In genomic region chr4:53117610-53118009, GRCm38 (mm10) we compare ENCODE assay signal across 9 mouse cellular contexts. TPM values are rescaled to one million over a fixed set of nuclear protein-coding genes. Genes with fewer than 3 reads are reported as not detected.
DNase-seq lines count a peak whose midpoint lies in the region; ATAC-seq and TF ChIP-seq lines count a peak whose summit lies in the region.
"Had no signal": no experiment of that assay in that cellular context is flagged by ENCODE, and none has a peak within 500 bp of the region (broad histone marks: within the 10 kb centered on the region; RNA-seq: fewer than 3 reads in every experiment).

No protein-coding gene starts in this region.

- no peak overlapping the region for H3K4me2 ChIP-seq in hindbrain, postnatal 0 days (ENCODE audit: low read depth, low read length)
- no peak overlapping the region for H3K4me2 ChIP-seq in hindbrain, embryonic 13.5 days
- H3K4me2 ChIP-seq in stomach, postnatal 0 days (replicated peaks; ENCODE audit: low read depth), result no peak overlapping the region

- no peak for TF ChIP-seq POLR2A in cortical plate, adult 2 months (IDR thresholded peaks at IDR 0.05; ENCODE audit: extremely low read depth, insufficient read depth, low read length)

- no peak for DNase-seq in hindbrain, postnatal 0 days (ENCODE audit: low spot score)
- peak; percentile 14 for DNase-seq in thymus, postnatal 4 days
- DNase-seq in thymus, postnatal 10 days (ENCODE audit: low spot score in 2 of 2), result no peak
- no peak for DNase-seq in stomach, postnatal 0 days (ENCODE audit: low spot score)
- no peak for DNase-seq in gastrocnemius, adult 18-20 months (ENCODE audit: low spot score)
- DNase-seq in thymus, postnatal 14 days, result no peak
- DNase-seq: thymus, postnatal 36 days had no signal

- ATAC-seq in hindbrain, postnatal 0 days, result no peak
- no peak for ATAC-seq in hindbrain, embryonic 13.5 days (ENCODE audit: low FRiP score)
- ATAC-seq in stomach, postnatal 0 days (ENCODE audit: low FRiP score, low TSS enrichment), result peak; percentile 38; the same call in 1 of the 2 replicates

- no peaks in the 10 kb centered on the region for H3K27me3 ChIP-seq in hindbrain, postnatal 0 days (ENCODE audit: insufficient read depth, low read length)
- no peaks in the 10 kb centered on the region for H3K27me3 ChIP-seq in hindbrain, embryonic 13.5 days
- H3K27me3 ChIP-seq in stomach, postnatal 0 days (ENCODE audit: control insufficient read depth, insufficient read depth, low read length), result no peaks in the 10 kb centered on the region

- no peaks in the 10 kb centered on the region for H3K36me3 ChIP-seq in hindbrain, postnatal 0 days (ENCODE audit: insufficient read depth, low read length)
- peaks cover 7% of the 10 kb centered on the region; the same call in 1 of the 2 replicates for H3K36me3 ChIP-seq in hindbrain, embryonic 13.5 days
- no peaks in the 10 kb centered on the region for H3K36me3 ChIP-seq in stomach, postnatal 0 days (ENCODE audit: control insufficient read depth, insufficient read depth, low read length)

- H3K27ac ChIP-seq in hindbrain, postnatal 0 days, result no peak overlapping the region
- H3K27ac ChIP-seq in hindbrain, embryonic 13.5 days, result no peak overlapping the region
- H3K27ac ChIP-seq in cortical plate, adult 2 months (ENCODE audit: insufficient read depth, low read length), result no peak overlapping the region
- H3K27ac ChIP-seq in stomach, postnatal 0 days (replicated peaks), result no peak overlapping the region

- TF ChIP-seq CTCF in hindbrain, postnatal 0 days (IDR thresholded peaks at IDR 0.05; ENCODE audit: low read depth), result peak; percentile 61
- TF ChIP-seq CTCF in cortical plate, adult 2 months (IDR thresholded peaks at IDR 0.05; ENCODE audit: extremely low read depth, insufficient read depth, low read length), result peak; percentile 44
- TF ChIP-seq CTCF in stomach, postnatal 0 days (IDR thresholded peaks at IDR 0.05; ENCODE audit: low read depth), result peak; percentile 75

- H3K9me3 ChIP-seq in hindbrain, postnatal 0 days (ENCODE audit: low read length), result no peaks in the 10 kb centered on the region
- no peaks in the 10 kb centered on the region for H3K9me3 ChIP-seq in hindbrain, embryonic 13.5 days
- H3K9me3 ChIP-seq in stomach, postnatal 0 days (ENCODE audit: control insufficient read depth, low read length), result no peaks in the 10 kb centered on the region

- H3K4me3 ChIP-seq in hindbrain, postnatal 0 days (ENCODE audit: low read length), result no peak overlapping the region
- H3K4me3 ChIP-seq in hindbrain, embryonic 13.5 days, result no peak overlapping the region
- no peak overlapping the region for H3K4me3 ChIP-seq in cortical plate, adult 2 months (ENCODE audit: insufficient read depth, low read length)
- H3K4me3 ChIP-seq in stomach, postnatal 0 days (ENCODE audit: low read depth, low read length), result no peak overlapping the region

- TF ChIP-seq EP300 in stomach, postnatal 0 days (optimal IDR thresholded peaks at IDR 0.05), result no peak

- no peak overlapping the region for H3K9ac ChIP-seq in hindbrain, postnatal 0 days (replicated peaks; ENCODE audit: low read length)
- no peak overlapping the region for H3K9ac ChIP-seq in hindbrain, embryonic 13.5 days
- no peak overlapping the region for H3K9ac ChIP-seq in stomach, postnatal 0 days (ENCODE audit: low read length)

- H3K4me1 ChIP-seq in hindbrain, postnatal 0 days (ENCODE audit: insufficient read depth, low read length), result no peaks in the 10 kb centered on the region
- peaks cover 18% of the 10 kb centered on the region for H3K4me1 ChIP-seq in hindbrain, embryonic 13.5 days (replicated peaks)
- peaks cover 13% of the 10 kb centered on the region for H3K4me1 ChIP-seq in cortical plate, adult 2 months (ENCODE audit: control insufficient read depth, insufficient read depth, low read length)
- no peaks in the 10 kb centered on the region; the same call in 1 of the 2 replicates for H3K4me1 ChIP-seq in stomach, postnatal 0 days (replicated peaks; ENCODE audit: control insufficient read depth, insufficient read depth)

RNA-seq across cellular contexts. Expression of gene Abca1, which starts 42.1 kb away (rescaled TPM):
- 43.5 and 49.5 TPM in 2 replicates for total RNA-seq in hindbrain, postnatal 0 days (2014; rRNA removed)
- polyA plus RNA-seq in hindbrain, postnatal 0 days (2015; fragmentation: Nextera tagmentation; extraction: Ambion mirVana), result 8.8 TPM in 2 replicates
- 10.0 and 10.3 TPM in 2 replicates for polyA plus RNA-seq in hindbrain, embryonic 13.5 days (2015; fragmentation: Nextera tagmentation; extraction: Ambion mirVana)
- polyA plus RNA-seq in cortical plate, adult 2 months (2012; rRNA removed), result 8.3 and 9.0 TPM in 2 replicates
- 1.6 and 2.0 TPM in 2 replicates for polyA plus RNA-seq in stomach, postnatal 0 days (2015; fragmentation: Nextera tagmentation; extraction: Ambion mirVana)
- total RNA-seq in gastrocnemius, adult 18-20 months (2021), result 1 to 10 TPM; 7.1 to 7.4 TPM
